Mouse (Mus musculus) intestine, embryonic 16.5 days (tissue): Measurements from ENCODE around the gene Tgfb1i1. TPM values are rescaled to one million over a fixed set of nuclear protein-coding genes. Genes with fewer than 3 reads are reported as not detected.

Experiments used
- ATAC-seq: fragments of 200-750 bp; cut with Nextera tagmentation; 2 replicates; pipeline ENCODE4 v1.8.0; 2017; ENCODE audit warnings: moderate TSS enrichment, moderate library complexity
- H3K27ac ChIP-seq: fragments of 300-500 bp; sonication (generic); 2 replicates; pipeline ENCODE4 v1.5.1; 2014; ENCODE audit warnings: mild to moderate bottlenecking, low read length
- H3K27me3 ChIP-seq: fragments of 300-500 bp; sonication (generic); replicated peaks from 2 replicates; pipeline ENCODE4 v1.6.1; 2014; ENCODE audit warnings: low read length, control low read depth, mixed read lengths; ENCODE audit not compliant: control insufficient read depth, insufficient read depth
- H3K36me3 ChIP-seq: fragments of 300-500 bp; sonication (generic); 2 replicates; pipeline ENCODE4 v1.6.1; 2014; ENCODE audit warnings: low read length, control low read depth; ENCODE audit not compliant: control insufficient read depth, insufficient read depth
- H3K4me1 ChIP-seq: fragments of 300-500 bp; sonication (generic); 2 replicates; pipeline ENCODE4 v1.6.1; 2014; ENCODE audit warnings: low read length, control low read depth, mixed read lengths; ENCODE audit not compliant: control insufficient read depth, insufficient read depth
- H3K4me2 ChIP-seq: fragments of 300-500 bp; sonication (generic); 2 replicates; pipeline ENCODE4 v1.6.1; 2014; ENCODE audit warnings: low read depth, low read length, control low read depth
- H3K4me3 ChIP-seq: fragments of 300-500 bp; sonication (generic); 2 replicates; pipeline ENCODE4 v1.5.1; 2014; ENCODE audit warnings: mild to moderate bottlenecking, low read length
- H3K9ac ChIP-seq: fragments of 300-500 bp; sonication (generic); 2 replicates; pipeline ENCODE4 v1.6.1; 2014; ENCODE audit warnings: low read depth, low read length
- H3K9me3 ChIP-seq: fragments of 300-500 bp; sonication (generic); 2 replicates; pipeline ENCODE4 v1.6.1; 2016; ENCODE audit warnings: low read length, control low read depth; ENCODE audit not compliant: control insufficient read depth
- WGBS: fragments of 180-500 bp; shearing (Covaris S2); extraction: QIAGEN DNeasy Blood & Tissue Kit; methylation state at CpG from one replicate; pipeline ENCODE4 v1.1.7; 2014; 5-methylcytosine and 5-hydroxymethylcytosine counted together
- polyA plus RNA-seq: library from polyadenylated mRNA; unstranded; fragments of >200 nt; fragmentation: Nextera tagmentation; extraction: Ambion mirVana; gene quantifications from 2 replicates; pipeline ENCODE4 v1.2.1, GENCODE M21; 2015

Gene Tgfb1i1
- polyA plus RNA-seq, 1 experiment from 2014 or later = 175 TPM

DNA sequence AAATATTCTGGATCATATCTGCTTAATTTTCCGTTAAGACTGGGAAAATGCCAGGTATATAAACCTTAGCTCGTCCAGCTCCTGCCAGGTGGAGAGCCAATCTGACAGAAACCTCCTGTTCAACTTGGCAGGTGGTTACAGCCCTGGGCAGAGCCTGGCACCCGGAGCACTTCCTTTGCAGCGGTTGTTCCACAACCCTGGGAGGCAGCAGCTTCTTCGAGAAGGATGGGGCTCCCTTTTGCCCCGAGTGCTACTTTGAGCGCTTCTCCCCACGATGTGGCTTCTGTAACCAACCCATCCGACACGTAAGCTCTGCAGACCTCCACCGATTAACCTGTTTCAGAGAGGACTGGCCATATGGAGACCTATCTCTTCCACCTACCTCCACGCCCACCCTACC lies 5.3 kb downstream of the Tgfb1i1 start:
- ATAC-seq = no peak
- H3K4me1 ChIP-seq = peaks cover 13% of the 10 kb centered on the region
- H3K9ac ChIP-seq = peak overlapping the region; percentile 42; the same call in 1 of the 2 replicates
- no peaks in the 10 kb centered on the region for H3K27me3 ChIP-seq
- H3K4me3 ChIP-seq = no peak overlapping the region
- 48% methylated on average over 12 of the region's 12 CpGs for WGBS
- no peak overlapping the region for H3K27ac ChIP-seq
- H3K36me3 ChIP-seq = no peaks in the 10 kb centered on the region
- peak overlapping the region; percentile 44 for H3K4me2 ChIP-seq
- H3K9me3 ChIP-seq = no peaks in the 10 kb centered on the region

DNA sequence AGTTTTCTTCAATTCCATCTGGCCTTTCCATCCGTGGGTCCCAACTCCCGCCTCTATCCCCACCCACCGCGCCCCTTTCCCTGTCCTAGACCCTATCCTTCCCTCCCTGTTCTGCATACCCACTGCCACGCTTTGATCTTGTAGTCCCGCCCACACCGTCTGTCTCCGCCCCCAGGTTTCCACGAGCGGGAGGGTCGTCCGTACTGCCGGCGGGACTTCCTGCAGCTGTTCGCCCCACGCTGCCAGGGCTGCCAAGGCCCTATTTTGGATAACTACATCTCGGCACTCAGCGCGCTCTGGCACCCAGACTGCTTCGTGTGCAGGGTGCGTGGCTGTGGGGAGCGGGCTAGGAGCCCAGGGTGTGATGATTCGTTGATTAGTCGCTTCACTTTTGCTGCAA lies 6.0 kb downstream of the Tgfb1i1 start:
- ATAC-seq = no peak
- 19% methylated on average over 24 of the region's 24 CpGs for WGBS
- Histone ChIP-seq H3K27me3 (no peaks in the 10 kb centered on the region), H3K9me3 (no peaks in the 10 kb centered on the region), H3K4me3 (0 out of 2 replicates have a peak overlapping the region, but pooled peaks have one; percentile 21), H3K36me3 (no peaks in the 10 kb centered on the region), H3K27ac (no peak overlapping the region), H3K9ac (peak overlapping the region; percentile 42), H3K4me2 (peak overlapping the region; percentile 44), H3K4me1 (peaks cover 13% of the 10 kb centered on the region)

DNA sequence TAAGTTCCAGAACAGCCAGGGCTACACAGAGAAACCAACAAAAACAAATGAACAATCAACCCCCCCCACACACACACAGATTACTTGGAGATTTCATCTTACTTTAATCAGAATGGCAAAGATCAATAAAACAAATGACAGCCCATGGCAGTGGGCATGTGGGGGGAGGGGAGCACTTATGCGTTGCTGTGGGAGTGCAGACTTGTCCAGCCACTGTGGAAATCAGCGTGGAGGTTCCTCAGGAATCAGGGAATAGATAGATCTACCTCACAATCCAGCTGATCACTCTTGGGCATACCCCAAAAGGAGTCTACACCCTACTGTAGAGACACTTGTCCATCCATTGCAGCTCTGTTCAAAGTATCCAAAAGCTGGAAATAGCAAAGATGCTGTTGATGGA lies 8.4 kb downstream of the Tgfb1i1 start:
- WGBS = 56% methylated on average over 2 of the region's 2 CpGs
- Histone ChIP-seq H3K9ac (no peak overlapping the region), H3K4me3 (no peak overlapping the region), H3K27ac (no peak overlapping the region), H3K9me3 (no peaks in the 10 kb centered on the region), H3K4me1 (peaks cover 5% of the 10 kb centered on the region; the same call in 1 of the 2 replicates), H3K36me3 (no peaks in the 10 kb centered on the region), H3K27me3 (no peaks in the 10 kb centered on the region), H3K4me2 (no peak overlapping the region)
- no peak for ATAC-seq

DNA sequence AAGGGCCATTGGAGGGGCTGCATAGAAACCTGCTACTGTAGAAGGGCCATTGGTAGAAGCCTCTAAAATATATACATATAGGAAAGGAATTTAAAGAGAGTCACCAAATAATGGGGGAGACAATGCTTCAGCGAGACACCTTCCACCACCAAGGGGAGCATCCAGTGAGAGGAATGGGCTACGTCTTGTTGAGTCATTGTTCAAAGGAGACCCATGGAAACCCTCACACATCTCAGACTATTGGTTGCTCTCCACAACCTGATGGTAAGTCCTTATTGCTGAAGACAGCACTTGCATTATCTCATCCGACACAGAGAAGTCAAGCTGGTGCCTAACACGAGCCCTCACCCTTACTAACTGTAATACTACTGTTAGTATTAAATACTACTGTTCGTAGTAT lies 9.1 kb downstream of the Tgfb1i1 start:
- no peak overlapping the region for H3K27ac ChIP-seq
- no peak overlapping the region for H3K4me3 ChIP-seq
- H3K36me3 ChIP-seq = no peaks in the 10 kb centered on the region
- WGBS = 85% methylated on average over 5 of the region's 5 CpGs
- H3K9ac ChIP-seq = no peak overlapping the region
- 0 out of 2 replicates have a peak, but pooled peaks have one; percentile 33 for ATAC-seq
- H3K9me3 ChIP-seq = no peaks in the 10 kb centered on the region
- H3K4me2 ChIP-seq = no peak overlapping the region
- no peaks in the 10 kb centered on the region for H3K27me3 ChIP-seq
- H3K4me1 ChIP-seq = peaks cover 5% of the 10 kb centered on the region; the same call in 1 of the 2 replicates

DNA sequence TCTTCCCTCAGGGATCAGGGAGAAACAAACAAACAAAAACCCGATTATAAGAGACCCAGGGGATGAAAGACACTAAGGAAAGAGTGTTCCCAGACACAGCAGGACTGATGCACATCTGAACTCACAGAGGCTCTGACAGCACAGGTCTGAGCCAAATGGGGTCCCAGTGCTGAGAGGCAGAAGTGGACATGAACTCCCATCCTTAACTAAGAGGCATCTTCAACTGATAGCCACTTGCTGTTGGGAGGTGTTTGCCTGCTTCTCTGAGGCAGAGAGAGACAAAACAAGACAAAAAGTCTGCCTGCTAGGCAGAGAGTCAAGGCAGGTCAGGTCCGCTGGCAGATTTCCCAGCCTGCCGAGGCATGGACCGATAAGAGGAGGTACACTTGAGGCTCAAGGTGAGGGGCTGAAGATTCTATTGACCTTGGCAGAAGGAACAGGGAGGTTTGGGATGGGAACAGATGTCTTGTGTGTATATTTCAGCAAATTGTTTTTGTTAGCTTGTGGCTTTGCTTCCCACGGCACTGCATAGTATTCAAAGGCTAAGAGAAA lies 10.2 kb downstream of the Tgfb1i1 start:
- H3K4me1 ChIP-seq = peaks cover 4% of the 10 kb centered on the region; the same call in 1 of the 2 replicates
- peak overlapping the region; percentile 9; the same call in 1 of the 2 replicates for H3K27ac ChIP-seq
- 45% methylated on average over 5 of the region's 5 CpGs for WGBS
- H3K27me3 ChIP-seq = no peaks in the 10 kb centered on the region
- H3K4me3 ChIP-seq = no peak overlapping the region
- no peaks in the 10 kb centered on the region for H3K9me3 ChIP-seq
- H3K4me2 ChIP-seq = no peak overlapping the region
- H3K36me3 ChIP-seq = no peaks in the 10 kb centered on the region
- no peak; the same call in 1 of the 2 replicates for ATAC-seq
- no peak overlapping the region for H3K9ac ChIP-seq

DNA sequence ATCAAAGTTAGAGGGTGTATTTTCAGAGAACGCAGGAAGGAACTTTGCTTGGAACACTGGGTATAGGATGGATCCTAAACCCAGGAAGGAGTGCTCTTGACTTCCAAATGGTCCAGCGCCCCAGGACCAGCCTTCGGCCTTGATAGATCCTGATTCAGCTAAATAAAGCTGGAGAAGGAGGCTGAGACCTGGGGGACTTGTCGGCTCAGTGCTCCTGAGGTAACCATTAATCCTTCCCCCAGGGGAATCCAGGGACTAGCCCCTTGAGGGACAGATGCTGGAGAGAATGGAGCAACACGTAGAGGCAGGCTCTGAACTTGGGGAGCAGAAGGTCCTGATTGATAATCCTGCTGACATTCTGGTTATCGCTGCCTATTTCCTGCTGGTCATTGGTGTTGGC lies 18.8 kb downstream of the Tgfb1i1 start, which contains the start of gene Slc5a2:
Slc5a2 (plus strand) TSS at position 247 of the 400 bp plus-strand sequence.
- H3K4me3 ChIP-seq = no peak within 1 kb of the TSS
- H3K27me3 ChIP-seq = no peaks in the 10 kb centered on the region
- no peak within 1 kb of the TSS for H3K9ac ChIP-seq
- no peak for ATAC-seq
- H3K4me1 ChIP-seq = peaks cover 2% of the 10 kb centered on the region; the same call in 1 of the 2 replicates
- no peaks in the 10 kb centered on the region for H3K36me3 ChIP-seq
- H3K9me3 ChIP-seq = no peaks in the 10 kb centered on the region
- WGBS = 81% methylated on average over 6 of the region's 6 CpGs
- no peak within 1 kb of the TSS for H3K27ac ChIP-seq
- no peak within 1 kb of the TSS for H3K4me2 ChIP-seq

DNA sequence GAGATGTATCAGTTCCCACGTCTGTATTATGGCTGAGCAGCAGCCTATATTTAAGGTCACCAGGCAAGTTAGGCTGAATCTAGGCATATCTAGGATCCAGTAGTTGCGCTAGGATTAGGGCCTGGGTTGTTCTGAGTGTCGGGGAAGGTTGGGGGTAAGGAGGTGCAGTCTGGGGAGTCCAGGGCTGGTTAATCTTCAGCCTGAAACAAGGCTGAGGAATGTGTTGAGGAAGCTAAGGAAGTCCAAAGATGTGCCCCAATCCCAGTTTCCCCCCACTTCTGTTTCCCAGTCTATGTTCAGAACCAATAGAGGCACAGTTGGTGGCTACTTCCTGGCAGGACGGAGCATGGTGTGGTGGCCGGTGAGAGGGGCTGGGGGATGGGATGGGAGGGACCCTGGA lies 19.4 kb downstream of the Tgfb1i1 start:
- no peak overlapping the region for H3K4me2 ChIP-seq
- no peaks in the 10 kb centered on the region for H3K9me3 ChIP-seq
- WGBS = 74% methylated on average over 5 of the region's 5 CpGs
- H3K27ac ChIP-seq = no peak overlapping the region
- H3K4me1 ChIP-seq = peaks cover 5% of the 10 kb centered on the region; the same call in 1 of the 2 replicates
- no peak for ATAC-seq
- no peaks in the 10 kb centered on the region for H3K27me3 ChIP-seq
- no peak overlapping the region for H3K9ac ChIP-seq
- no peaks in the 10 kb centered on the region for H3K36me3 ChIP-seq
- no peak overlapping the region for H3K4me3 ChIP-seq

DNA sequence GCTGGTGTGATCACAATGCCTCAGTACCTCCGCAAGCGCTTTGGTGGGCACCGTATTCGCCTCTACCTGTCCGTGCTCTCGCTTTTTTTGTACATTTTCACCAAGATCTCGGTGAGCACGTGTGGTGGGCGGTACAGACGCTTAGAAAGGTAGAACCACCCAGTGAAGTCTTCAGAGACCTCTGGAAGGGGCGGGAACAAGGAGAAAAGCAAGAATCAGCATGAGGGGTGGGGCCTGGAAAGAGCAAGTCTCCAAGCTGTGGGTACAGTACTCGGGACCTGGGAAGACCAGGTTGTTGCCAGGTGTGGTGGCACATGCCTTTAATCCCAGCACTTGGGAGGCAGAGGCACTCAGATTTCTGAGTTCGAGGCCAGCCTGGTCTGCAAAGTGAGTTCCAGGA lies 20.8 kb downstream of the Tgfb1i1 start:
- H3K36me3 ChIP-seq = peaks cover 9% of the 10 kb centered on the region; the same call in 1 of the 2 replicates
- no peak for ATAC-seq
- no peak overlapping the region for H3K27ac ChIP-seq
- no peak overlapping the region for H3K4me2 ChIP-seq
- H3K9ac ChIP-seq = no peak overlapping the region
- peaks cover 5% of the 10 kb centered on the region; the same call in 1 of the 2 replicates for H3K4me1 ChIP-seq
- H3K27me3 ChIP-seq = no peaks in the 10 kb centered on the region
- no peaks in the 10 kb centered on the region for H3K9me3 ChIP-seq
- WGBS = 69% methylated on average over 13 of the region's 13 CpGs
- H3K4me3 ChIP-seq = no peak overlapping the region

DNA sequence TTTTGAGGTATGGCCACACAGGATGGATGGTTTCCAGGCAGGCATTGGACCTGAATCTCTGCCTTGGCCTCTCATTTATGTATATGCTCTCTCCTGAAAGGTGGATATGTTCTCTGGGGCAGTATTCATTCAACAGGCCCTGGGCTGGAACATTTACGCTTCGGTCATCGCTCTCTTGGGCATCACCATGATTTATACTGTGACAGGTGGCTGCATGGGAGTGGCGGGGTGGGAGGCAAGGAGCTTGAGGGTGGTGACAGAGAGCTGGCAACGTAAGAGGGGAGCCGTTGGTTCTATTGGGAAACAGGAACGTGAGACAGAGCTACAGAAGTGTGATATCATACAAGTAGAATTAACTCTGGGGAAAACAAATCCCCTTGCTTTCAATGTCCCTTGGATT lies 21.2 kb downstream of the Tgfb1i1 start:
- H3K27me3 ChIP-seq = no peaks in the 10 kb centered on the region
- 76% methylated on average over 7 of the region's 7 CpGs for WGBS

More for the DNA sequence above, 21.2 kb downstream of the Tgfb1i1 start:
- H3K4me1 ChIP-seq = peaks cover 5% of the 10 kb centered on the region; the same call in 1 of the 2 replicates
- H3K4me2 ChIP-seq = no peak overlapping the region
- no peak overlapping the region for H3K27ac ChIP-seq
- ATAC-seq = no peak
- H3K9me3 ChIP-seq = no peaks in the 10 kb centered on the region
- no peak overlapping the region for H3K9ac ChIP-seq
- no peak overlapping the region for H3K4me3 ChIP-seq
- H3K36me3 ChIP-seq = peaks cover 10% of the 10 kb centered on the region; the same call in 1 of the 2 replicates
